Mouse (Mus musculus): ENCODE results near the gene Gpatch2. TPM values are rescaled to one million over a fixed set of nuclear protein-coding genes. Genes with fewer than 3 reads are reported as not detected.

Gpatch2 gene
- polyA plus RNA-seq, 1 experiment from 2014 or later = 29.0 TPM

GRCm38 (mm10) chr1:187356904-187357303, 141.6 kb downstream of the Gpatch2 start:
- Histone ChIP-seq H3K4me1 (peaks cover 6% of the 10 kb centered on the region; the same call in 1 of the 2 replicates), H3K27me3 (no peaks in the 10 kb centered on the region), H3K36me3 (no peaks in the 10 kb centered on the region), H3K9me3 (replicated peaks) (no peaks in the 10 kb centered on the region), H3K4me3 (no peak overlapping the region), H3K9ac (no peak overlapping the region), H3K27ac (no peak overlapping the region), H3K4me2 (replicated peaks) (no peak overlapping the region)
- ATAC-seq (ENCODE audit: low FRiP score) = no peak
- WGBS = 89% methylated on average over 8 of the region's 8 CpGs

- no peak overlapping the region for H3K4me3 ChIP-seq
- H3K4me1 ChIP-seq = peaks cover 6% of the 10 kb centered on the region; the same call in 1 of the 2 replicates
- H3K4me2 ChIP-seq (replicated peaks) = no peak overlapping the region
- no peak overlapping the region for H3K27ac ChIP-seq
- ATAC-seq (ENCODE audit: low FRiP score) = no peak
- no peaks in the 10 kb centered on the region for H3K36me3 ChIP-seq
- H3K27me3 ChIP-seq = no peaks in the 10 kb centered on the region
- no peaks in the 10 kb centered on the region for H3K9me3 ChIP-seq (replicated peaks)
- 42% methylated on average over 3 of the region's 3 CpGs for WGBS
- no peak overlapping the region for H3K9ac ChIP-seq
These were observed 144.9 kb downstream of the Gpatch2 start for GRCm38 (mm10) chr1:187360240-187360639.

GRCm38 (mm10) chr1:187362536-187362935, 147.2 kb downstream of the Gpatch2 start:
- no peaks in the 10 kb centered on the region for H3K27me3 ChIP-seq
- H3K4me1 ChIP-seq = no peaks in the 10 kb centered on the region
- WGBS = 90% methylated on average over 5 of the region's 5 CpGs
- no peaks in the 10 kb centered on the region for H3K36me3 ChIP-seq
- no peaks in the 10 kb centered on the region for H3K9me3 ChIP-seq (replicated peaks)
- no peak overlapping the region for H3K27ac ChIP-seq
- H3K4me3 ChIP-seq = no peak overlapping the region
- no peak overlapping the region for H3K9ac ChIP-seq
- ATAC-seq (ENCODE audit: low FRiP score) = no peak
- no peak overlapping the region for H3K4me2 ChIP-seq (replicated peaks)

- no peaks in the 10 kb centered on the region for H3K9me3 ChIP-seq (replicated peaks)
- H3K27ac ChIP-seq = no peak overlapping the region
- no peak for ATAC-seq (ENCODE audit: low FRiP score)
- no peaks in the 10 kb centered on the region for H3K36me3 ChIP-seq
- H3K4me3 ChIP-seq = no peak overlapping the region
- no peaks in the 10 kb centered on the region for H3K4me1 ChIP-seq
- no peaks in the 10 kb centered on the region for H3K27me3 ChIP-seq
- 86% methylated on average over 3 of the region's 3 CpGs for WGBS
- H3K4me2 ChIP-seq (replicated peaks) = no peak overlapping the region
- no peak overlapping the region for H3K9ac ChIP-seq
These were observed 150.1 kb downstream of the Gpatch2 start for GRCm38 (mm10) chr1:187365424-187365823.

- Histone ChIP-seq H3K4me2 (replicated peaks) (no peak overlapping the region), H3K27me3 (no peaks in the 10 kb centered on the region), H3K27ac (no peak overlapping the region), H3K9me3 (replicated peaks) (no peaks in the 10 kb centered on the region), H3K4me1 (no peaks in the 10 kb centered on the region), H3K36me3 (no peaks in the 10 kb centered on the region), H3K9ac (no peak overlapping the region), H3K4me3 (no peak overlapping the region)
- WGBS = 62% methylated on average over 2 of the region's 2 CpGs
- no peak for ATAC-seq (ENCODE audit: low FRiP score)
These were observed 151.5 kb downstream of the Gpatch2 start for GRCm38 (mm10) chr1:187366806-187367205.

- WGBS = 84% methylated on average over 2 of the region's 2 CpGs
- Histone ChIP-seq H3K4me1 (peaks cover 3% of the 10 kb centered on the region; the same call in 1 of the 2 replicates), H3K9me3 (replicated peaks) (no peaks in the 10 kb centered on the region), H3K27ac (no peak overlapping the region), H3K4me2 (replicated peaks) (no peak overlapping the region), H3K9ac (no peak overlapping the region), H3K27me3 (no peaks in the 10 kb centered on the region), H3K36me3 (no peaks in the 10 kb centered on the region), H3K4me3 (no peak overlapping the region)
- no peak for ATAC-seq (ENCODE audit: low FRiP score)
These were observed 153.7 kb downstream of the Gpatch2 start for GRCm38 (mm10) chr1:187369049-187369448.

GRCm38 (mm10) chr1:187373506-187373905, 158.2 kb downstream of the Gpatch2 start:
- Histone ChIP-seq H3K4me2 (replicated peaks) (no peak overlapping the region), H3K9ac (no peak overlapping the region), H3K36me3 (no peaks in the 10 kb centered on the region), H3K27me3 (no peaks in the 10 kb centered on the region), H3K27ac (no peak overlapping the region), H3K9me3 (replicated peaks) (no peaks in the 10 kb centered on the region), H3K4me3 (no peak overlapping the region), H3K4me1 (peaks cover 8% of the 10 kb centered on the region; the same call in 1 of the 2 replicates)
- 48% methylated on average over 6 of the region's 6 CpGs for WGBS
- no peak for ATAC-seq (ENCODE audit: low FRiP score)

- Histone ChIP-seq H3K4me2 (replicated peaks) (no peak overlapping the region), H3K27ac (no peak overlapping the region), H3K9me3 (replicated peaks) (no peaks in the 10 kb centered on the region), H3K36me3 (no peaks in the 10 kb centered on the region), H3K4me1 (peaks cover 9% of the 10 kb centered on the region; the same call in 1 of the 2 replicates), H3K9ac (no peak overlapping the region), H3K4me3 (no peak overlapping the region), H3K27me3 (no peaks in the 10 kb centered on the region)
- peak; percentile 35; the same call in 1 of the 2 replicates for ATAC-seq (ENCODE audit: low FRiP score)
- 93% methylated on average over 4 of the region's 4 CpGs for WGBS
These were observed 159.1 kb downstream of the Gpatch2 start for GRCm38 (mm10) chr1:187374418-187374817.

- Histone ChIP-seq H3K9ac (no peak overlapping the region), H3K27ac (no peak overlapping the region), H3K27me3 (no peaks in the 10 kb centered on the region), H3K4me1 (peaks cover 9% of the 10 kb centered on the region; the same call in 1 of the 2 replicates), H3K36me3 (no peaks in the 10 kb centered on the region), H3K9me3 (replicated peaks) (no peaks in the 10 kb centered on the region), H3K4me2 (replicated peaks) (no peak overlapping the region), H3K4me3 (no peak overlapping the region)
- no peak for ATAC-seq (ENCODE audit: low FRiP score)
- WGBS = 78% methylated on average over 11 of the region's 11 CpGs
These were observed 161.8 kb downstream of the Gpatch2 start for GRCm38 (mm10) chr1:187376946-187377671.

GRCm38 (mm10) chr1:187377865-187378524, 162.7 kb downstream of the Gpatch2 start:
- WGBS = 57% methylated on average over 14 of the region's 14 CpGs
- ATAC-seq (ENCODE audit: low FRiP score) = peak; percentile 81
- peaks cover 9% of the 10 kb centered on the region; the same call in 1 of the 2 replicates for H3K4me1 ChIP-seq
- peak overlapping the region; percentile 28 for H3K4me2 ChIP-seq (replicated peaks)
- H3K27ac ChIP-seq = peak overlapping the region; percentile 67
- H3K9ac ChIP-seq = no peak overlapping the region
- H3K4me3 ChIP-seq = no peak overlapping the region
- no peaks in the 10 kb centered on the region for H3K9me3 ChIP-seq (replicated peaks)
- H3K36me3 ChIP-seq = no peaks in the 10 kb centered on the region
- no peaks in the 10 kb centered on the region for H3K27me3 ChIP-seq

- ATAC-seq (ENCODE audit: low FRiP score) = no peak
- Histone ChIP-seq H3K36me3 (no peaks in the 10 kb centered on the region), H3K4me2 (replicated peaks) (no peak overlapping the region), H3K27ac (no peak overlapping the region), H3K9ac (no peak overlapping the region), H3K4me1 (no peaks in the 10 kb centered on the region), H3K27me3 (no peaks in the 10 kb centered on the region), H3K9me3 (replicated peaks) (no peaks in the 10 kb centered on the region; the same call in 1 of the 2 replicates), H3K4me3 (no peak overlapping the region)
- WGBS = 84% methylated on average over 4 of the region's 4 CpGs
These were observed 174.2 kb downstream of the Gpatch2 start for GRCm38 (mm10) chr1:187389476-187389875.

- ATAC-seq (ENCODE audit: low FRiP score) = no peak
- Histone ChIP-seq H3K36me3 (no peaks in the 10 kb centered on the region), H3K9me3 (replicated peaks) (no peaks in the 10 kb centered on the region), H3K27me3 (no peaks in the 10 kb centered on the region), H3K27ac (no peak overlapping the region), H3K4me3 (no peak overlapping the region), H3K9ac (no peak overlapping the region), H3K4me2 (replicated peaks) (no peak overlapping the region), H3K4me1 (no peaks in the 10 kb centered on the region)
- WGBS = 92% methylated on average over 9 of the region's 9 CpGs
These were observed 185.5 kb downstream of the Gpatch2 start for GRCm38 (mm10) chr1:187400834-187401233.

All from hindbrain, embryonic 12.5 days (tissue).